Mouse (Mus musculus) ES-Bruce4 (cell line): Measurements from ENCODE around the gene Gab1. TPM values are rescaled to one million over a fixed set of nuclear protein-coding genes. Genes with fewer than 3 reads are reported as not detected.

Experiments
- H3K27ac ChIP-seq: 2 replicates; pipeline ENCODE4 v1.5.1; 2012; ENCODE audit warnings: low read length, inconsistent platforms; ENCODE audit not compliant: insufficient read depth
- H3K27me3 ChIP-seq: 2 replicates; pipeline ENCODE4 v1.6.1; 2012; ENCODE audit warnings: mild to moderate bottlenecking, low read length, inconsistent platforms; ENCODE audit not compliant: control insufficient read depth, poor library complexity, insufficient read depth, severe bottlenecking
- H3K36me3 ChIP-seq: 2 replicates; pipeline ENCODE4 v1.6.1; 2012; ENCODE audit warnings: inconsistent platforms, mild to moderate bottlenecking, low read length, moderate library complexity; ENCODE audit not compliant: control insufficient read depth, poor library complexity, insufficient read depth, severe bottlenecking
- H3K4me1 ChIP-seq: one replicate; pipeline ENCODE4 v1.8.1; 2011; ENCODE audit warnings: low read length; ENCODE audit not compliant: control insufficient read depth, insufficient read depth
- H3K4me3 ChIP-seq: 2 replicates; pipeline ENCODE4 v1.5.1; 2011; ENCODE audit warnings: low read depth, mild to moderate bottlenecking, low read length
- H3K9ac ChIP-seq: 2 replicates; pipeline ENCODE4 v1.6.1; 2012; ENCODE audit warnings: low read depth, mild to moderate bottlenecking, inconsistent platforms; ENCODE audit not compliant: poor library complexity, severe bottlenecking
- H3K9me3 ChIP-seq: replicated peaks from 2 replicates; pipeline ENCODE4 v1.6.1; 2012; ENCODE audit warnings: mild to moderate bottlenecking, low read length, inconsistent platforms; ENCODE audit not compliant: control insufficient read depth, poor library complexity, insufficient read depth, severe bottlenecking
- CTCF ChIP-seq: IDR thresholded peaks from one replicate; pipeline ENCODE4 v1.8.1; 2011; ENCODE audit warnings: low read depth, low read length
- EP300 ChIP-seq: IDR thresholded peaks from 2 replicates; pipeline ENCODE4 v1.6.1; 2011; ENCODE audit warnings: low read depth, low read length; ENCODE audit not compliant: insufficient read depth
- POLR2A ChIP-seq: IDR thresholded peaks from one replicate; pipeline ENCODE4 v1.8.1; 2011; ENCODE audit warnings: low read length; ENCODE audit not compliant: insufficient read depth
- polyA plus RNA-seq: library from polyadenylated mRNA; stranded (reverse); fragments of >200 nt; gene quantifications from 2 replicates; pipeline ENCODE4 v1.2.4, GENCODE M21; 2011; ENCODE audit warnings: low read depth; ENCODE audit not compliant: missing spikeins, insufficient read depth, insufficient read length

Gab1 gene
- polyA plus RNA-seq, 1 experiment = 158 TPM

DNA sequence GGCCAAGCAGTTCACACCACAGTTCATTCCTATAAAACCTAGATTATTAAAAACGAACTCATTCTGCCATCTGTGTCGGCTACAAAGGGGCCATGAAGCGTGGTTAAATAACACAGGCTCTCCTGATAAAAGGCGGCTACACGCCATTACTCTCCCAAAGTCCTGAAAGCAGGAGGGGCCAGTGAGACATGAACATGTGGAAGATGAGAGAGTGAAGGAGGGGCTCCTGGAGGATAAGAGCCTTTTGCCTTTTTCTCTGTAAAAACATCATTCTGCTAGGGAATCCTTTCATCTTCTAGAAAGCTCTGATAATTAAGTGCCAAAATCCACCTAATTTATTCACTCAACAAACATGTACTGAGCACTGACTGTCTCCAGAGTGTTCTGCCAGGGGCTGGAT lies 55.9 kb downstream of the Gab1 start:
- peaks cover 50% of the 10 kb centered on the region for H3K36me3 ChIP-seq
- no peaks in the 10 kb centered on the region for H3K9me3 ChIP-seq
- H3K27me3 ChIP-seq = no peaks in the 10 kb centered on the region
- H3K27ac ChIP-seq = no peak overlapping the region
- no peak overlapping the region for H3K4me3 ChIP-seq
- H3K9ac ChIP-seq = no peak overlapping the region
- H3K4me1 ChIP-seq = no peaks in the 10 kb centered on the region
- no peak for TF ChIP-seq EP300

DNA sequence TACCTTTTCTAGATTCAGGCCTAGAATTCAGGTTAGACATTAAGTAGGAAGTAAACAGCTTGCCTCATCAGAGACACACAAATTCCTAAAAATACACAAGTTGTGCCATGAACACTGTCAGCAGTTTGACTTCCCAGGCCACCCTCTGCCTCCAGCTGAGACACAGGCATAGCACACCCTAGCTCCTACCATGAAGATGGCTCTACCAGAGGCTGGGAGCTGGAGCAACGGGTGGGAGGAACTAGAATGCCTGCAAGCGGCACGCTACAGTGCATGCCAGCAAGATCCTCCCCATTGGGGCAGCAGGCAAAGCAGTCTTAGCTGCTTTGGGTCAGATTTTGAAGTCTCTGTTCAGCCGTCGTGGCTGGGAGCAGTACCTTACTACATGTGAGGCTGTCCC lies 57.1 kb downstream of the Gab1 start:
- Histone ChIP-seq H3K9ac (no peak overlapping the region), H3K27me3 (no peaks in the 10 kb centered on the region), H3K4me3 (no peak overlapping the region), H3K36me3 (peaks cover 54% of the 10 kb centered on the region), H3K4me1 (no peaks in the 10 kb centered on the region), H3K9me3 (no peaks in the 10 kb centered on the region), H3K27ac (no peak overlapping the region)
- no peak for TF ChIP-seq POLR2A
- no peak for TF ChIP-seq EP300
- TF ChIP-seq CTCF = no peak

DNA sequence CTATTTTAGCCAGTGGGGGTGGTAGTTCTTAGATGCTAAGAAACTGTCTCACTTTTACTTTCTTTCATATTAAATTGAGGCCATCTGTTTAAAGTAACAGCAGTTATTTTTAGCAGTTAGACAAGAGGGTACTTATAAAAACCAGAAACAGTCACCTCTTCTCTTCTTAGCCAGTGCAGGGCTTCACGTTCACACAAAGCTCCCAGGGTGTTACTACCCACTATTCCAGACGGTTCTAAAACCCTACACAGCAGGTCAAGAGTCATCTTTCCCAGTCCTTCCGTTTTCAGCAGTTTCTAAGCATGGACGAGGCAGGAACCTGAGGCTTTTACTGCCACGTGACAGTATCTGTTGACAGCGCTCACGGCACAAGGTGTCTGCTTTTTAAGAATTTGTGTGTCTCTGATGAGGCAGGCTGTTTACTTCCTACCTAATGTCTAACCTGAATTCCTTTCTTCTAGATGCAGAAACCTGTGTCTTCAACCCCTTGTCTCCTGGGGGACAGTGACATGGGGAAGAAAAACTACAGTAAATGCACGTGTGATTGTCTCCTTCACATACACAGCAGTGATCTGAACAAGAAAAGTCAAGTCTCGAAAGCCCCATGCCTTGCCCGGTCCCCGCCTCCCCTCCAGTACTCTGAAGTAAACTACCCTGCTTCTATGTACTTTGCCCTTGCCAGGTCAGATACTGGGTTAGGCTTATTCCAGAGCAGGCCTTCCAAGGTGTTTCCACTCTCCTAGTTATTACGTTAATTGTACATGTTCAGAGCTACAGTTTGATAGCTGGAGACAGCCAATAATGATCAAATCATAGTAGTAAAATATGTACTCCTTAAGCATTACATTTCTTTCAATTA lies 58.7 kb downstream of the Gab1 start:
- Histone ChIP-seq H3K4me1 (no peaks in the 10 kb centered on the region), H3K4me3 (no peak overlapping the region), H3K9ac (no peak overlapping the region), H3K9me3 (no peaks in the 10 kb centered on the region), H3K27ac (no peak overlapping the region), H3K36me3 (peaks cover 50% of the 10 kb centered on the region), H3K27me3 (no peaks in the 10 kb centered on the region)
- no peak for TF ChIP-seq POLR2A
- no peak for TF ChIP-seq CTCF
- no peak for TF ChIP-seq EP300

DNA sequence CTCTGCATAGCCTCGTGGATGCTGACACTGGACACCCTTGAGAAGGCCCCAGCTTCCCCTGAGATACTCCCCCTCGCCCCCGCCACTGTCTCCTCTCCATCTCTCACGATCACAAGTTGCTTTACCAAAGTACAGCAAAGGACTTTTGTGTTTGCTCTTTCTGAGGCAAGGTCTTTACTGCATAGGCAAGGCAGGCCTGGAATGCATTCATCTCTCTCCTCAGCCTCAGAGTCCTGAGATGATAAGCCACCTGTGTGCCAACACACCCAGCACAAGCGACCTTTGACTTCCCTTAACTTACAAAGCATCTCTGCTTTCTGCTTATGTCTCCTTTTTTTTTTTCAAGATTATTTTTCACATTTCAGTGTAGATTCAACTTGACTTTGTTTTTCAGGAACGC lies 61.3 kb downstream of the Gab1 start:
- H3K9ac ChIP-seq = no peak overlapping the region
- no peak overlapping the region for H3K4me3 ChIP-seq
- H3K27me3 ChIP-seq = no peaks in the 10 kb centered on the region
- H3K36me3 ChIP-seq = peaks cover 40% of the 10 kb centered on the region
- no peaks in the 10 kb centered on the region for H3K4me1 ChIP-seq
- no peaks in the 10 kb centered on the region for H3K9me3 ChIP-seq
- no peak for TF ChIP-seq POLR2A
- TF ChIP-seq CTCF = no peak
- no peak for TF ChIP-seq EP300
- no peak overlapping the region for H3K27ac ChIP-seq

DNA sequence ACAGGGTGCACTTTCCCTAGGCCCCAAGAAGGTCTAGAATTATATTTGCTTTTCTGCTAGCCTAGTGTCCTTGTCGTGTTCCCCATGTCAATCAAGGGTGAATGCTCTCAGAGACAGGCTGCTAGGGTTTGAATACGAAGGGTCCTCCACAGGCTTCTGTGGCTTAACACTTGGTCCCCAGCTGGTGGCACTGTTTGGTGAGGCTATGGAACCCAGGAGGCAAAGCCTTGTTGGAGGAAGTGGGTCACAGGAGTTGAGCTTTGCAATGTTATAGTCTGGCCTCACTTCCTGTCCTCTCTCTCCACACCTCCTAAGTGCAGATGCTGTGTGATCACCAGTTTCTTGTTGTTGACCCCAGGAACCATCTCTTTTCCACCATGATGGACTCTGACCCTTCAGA lies 63.3 kb downstream of the Gab1 start:
- H3K36me3 ChIP-seq = peaks cover 33% of the 10 kb centered on the region
- H3K27me3 ChIP-seq = no peaks in the 10 kb centered on the region
- H3K9ac ChIP-seq = no peak overlapping the region
- no peaks in the 10 kb centered on the region for H3K9me3 ChIP-seq
- H3K27ac ChIP-seq = no peak overlapping the region
- H3K4me1 ChIP-seq = no peaks in the 10 kb centered on the region
- no peak for TF ChIP-seq POLR2A
- peak; percentile 20 for TF ChIP-seq CTCF
- no peak overlapping the region for H3K4me3 ChIP-seq

- peaks cover 35% of the 10 kb centered on the region for H3K36me3 ChIP-seq
- H3K4me3 ChIP-seq = no peak overlapping the region
- H3K9me3 ChIP-seq = no peaks in the 10 kb centered on the region
- H3K27ac ChIP-seq = no peak overlapping the region
- no peaks in the 10 kb centered on the region for H3K4me1 ChIP-seq
- H3K9ac ChIP-seq = no peak overlapping the region
- TF ChIP-seq POLR2A (no peak), EP300 (no peak)
- no peaks in the 10 kb centered on the region for H3K27me3 ChIP-seq
Observed at GRCm38 (mm10) chr8:80815179-80815578, 65.1 kb downstream of the Gab1 start.
